Mouse (Mus musculus) G1E (cell line): ENCODE results near the gene Arf3.

ENCODE experiments used
- CTCF ChIP-seq: IDR thresholded peaks from 2 replicates; pipeline ENCODE4 v1.5.1; 2012; ENCODE audit warnings: low read depth, low read length, inconsistent platforms, mixed read lengths
- GATA1 ChIP-seq: IDR thresholded peaks from 2 replicates; pipeline ENCODE4 v1.6.1; 2012; ENCODE audit warnings: borderline replicate concordance, low read length, inconsistent platforms, mixed read lengths
- GATA2 ChIP-seq: IDR thresholded peaks from 2 replicates; pipeline ENCODE4 v1.6.1; 2012; ENCODE audit warnings: low read depth, low read length, inconsistent platforms, borderline replicate concordance
- POLR2AphosphoS5 ChIP-seq: IDR thresholded peaks from 2 replicates; pipeline ENCODE4 v1.6.1; 2012; ENCODE audit warnings: low read depth, low read length, inconsistent platforms; ENCODE audit not compliant: insufficient replicate concordance
- TAL1 ChIP-seq: conservative IDR thresholded peaks from 2 replicates; pipeline ENCODE4 v1.6.1; 2012; ENCODE audit warnings: low read depth, low read length, inconsistent platforms, mixed read lengths

- TF ChIP-seq CTCF (no peak), TAL1 (no peak), GATA1 (no peak), GATA2 (no peak), POLR2AphosphoS5 (no peak)
Measured at GRCm38 (mm10) chr15:98753021-98753423, 10.0 kb downstream of the Arf3 start.
